Comparison of ENCODE assay signal across 14 mouse cellular contexts in the genomic region with DNA sequence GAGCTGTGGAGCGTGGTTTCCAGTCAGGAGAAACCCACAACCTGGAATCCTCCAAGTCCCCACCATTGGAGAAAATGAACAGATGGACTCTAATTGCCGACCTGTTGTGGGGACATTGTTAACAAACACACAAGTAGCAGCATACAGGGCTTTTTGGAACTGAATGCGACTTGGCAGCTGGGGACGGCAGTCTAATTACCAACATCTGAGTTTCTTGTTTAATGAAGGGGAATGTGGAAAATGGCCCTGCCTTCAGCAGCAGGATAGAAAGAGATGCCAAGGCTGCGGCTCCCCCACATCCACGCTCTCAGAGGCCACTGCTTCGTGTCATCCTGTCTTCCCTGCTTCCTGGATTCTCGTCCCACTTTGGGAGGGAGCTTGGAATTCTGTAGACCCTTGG.
DNase-seq lines count a peak whose midpoint lies in the region; ATAC-seq lines count a peak whose summit lies in the region.
"Had no signal": no experiment of that assay in that cellular context is flagged by ENCODE, and none has a peak within 500 bp of the region (broad histone marks: within the 10 kb centered on the region; RNA-seq: fewer than 3 reads in every experiment).

No protein-coding gene starts in this region.

- ATAC-seq in frontal cortex, adult (ENCODE audit: low TSS enrichment) = peak; percentile 23; the same call in 1 of the 2 replicates
- peak; percentile 40; the same call in 1 of the 2 replicates for ATAC-seq in neural tube, embryonic 13.5 days (ENCODE audit: low read depth)
- ATAC-seq in neural tube, embryonic 15.5 days (ENCODE audit: low FRiP score) = no peak
- ATAC-seq: intestine, embryonic 16.5 days had no signal

- H3K27me3 ChIP-seq in neural tube, embryonic 13.5 days = 0 out of 2 replicates have a peak, but pooled peaks cover 14% of the 10 kb centered on the region
- H3K27me3 ChIP-seq in neural tube, embryonic 15.5 days (replicated peaks) = peaks cover 3% of the 10 kb centered on the region; the same call in 1 of the 2 replicates
- H3K27me3 ChIP-seq: megakaryocyte, embryonic 14.5 days had no signal

- H3K27ac ChIP-seq in neural tube, embryonic 13.5 days (replicated peaks) = no peak overlapping the region
- no peak overlapping the region for H3K27ac ChIP-seq in neural tube, embryonic 15.5 days (replicated peaks)
- H3K27ac ChIP-seq: heart, adult 2 months had no signal

- peaks cover 18% of the 10 kb centered on the region for H3K4me1 ChIP-seq in neural tube, embryonic 13.5 days (replicated peaks)
- H3K4me1 ChIP-seq in neural tube, embryonic 15.5 days = no peaks in the 10 kb centered on the region
- H3K4me1 ChIP-seq: megakaryocyte, embryonic 14.5 days had no signal

- H3K4me3 ChIP-seq in neural tube, embryonic 13.5 days = no peak overlapping the region
- no peak overlapping the region for H3K4me3 ChIP-seq in neural tube, embryonic 15.5 days (replicated peaks)
- H3K4me3 ChIP-seq: heart, adult 2 months; megakaryocyte, embryonic 14.5 days had no signal

- H3K9ac ChIP-seq in neural tube, embryonic 13.5 days = no peak overlapping the region
- H3K9ac ChIP-seq in neural tube, embryonic 15.5 days (replicated peaks) = no peak overlapping the region

- H3K4me2 ChIP-seq in neural tube, embryonic 13.5 days = no peak overlapping the region
- no peak overlapping the region for H3K4me2 ChIP-seq in neural tube, embryonic 15.5 days

- no peaks in the 10 kb centered on the region for H3K9me3 ChIP-seq in neural tube, embryonic 13.5 days
- H3K9me3 ChIP-seq in neural tube, embryonic 15.5 days (replicated peaks) = no peaks in the 10 kb centered on the region

- no peaks in the 10 kb centered on the region for H3K36me3 ChIP-seq in neural tube, embryonic 13.5 days
- H3K36me3 ChIP-seq in neural tube, embryonic 15.5 days = no peaks in the 10 kb centered on the region

- WGBS in neural tube, embryonic 13.5 days = 65% methylated on average over 8 of the region's 8 CpGs
- WGBS in neural tube, embryonic 15.5 days = 57% methylated on average over 8 of the region's 8 CpGs

- DNase-seq in frontal cortex, postnatal 25 days (ENCODE audit: low spot score in 2 of 2) = no peak
- peak; percentile 10 to 20 for DNase-seq in layer of hippocampus, adult 8-10 months (ENCODE audit: low spot score in 2 of 2)
- peak; percentile 5 for DNase-seq in telencephalon, adult 2 months (ENCODE audit: low read depth, low spot score)
- no peak for DNase-seq in thymus, adult 18-20 months
- DNase-seq in heart, adult 18-20 months = no peak
- DNase-seq: adrenal gland, postnatal 14 days; heart, adult 2 months; heart, postnatal 14 days; kidney, postnatal 10 days had no signal

Comparison
In these comparisons a context has a peak if more than half of its experiments do, and no peak if none do; other contexts are left out.
1. DNase-seq: peak in layer of hippocampus, adult 8-10 months (2 of 2) and telencephalon, adult 2 months (single experiment); none in frontal cortex, postnatal 25 days (0 of 2), thymus, adult 18-20 months (0 of 2) and heart, adult 18-20 months (0 of 2).